Mouse (Mus musculus) heart, postnatal 0 days (tissue): ENCODE measurements around the gene Aldh1l1.

ENCODE experiments used
- CTCF ChIP-seq: IDR thresholded peaks from 2 replicates; pipeline ENCODE4 v1.5.1; 2016; ENCODE audit warnings: antibody characterized with exemption, control low read depth, low read depth
- EP300 ChIP-seq: IDR thresholded peaks from 2 replicates; pipeline ENCODE4 v1.6.1; 2016; ENCODE audit warnings: antibody characterized with exemption, low read depth

DNA sequence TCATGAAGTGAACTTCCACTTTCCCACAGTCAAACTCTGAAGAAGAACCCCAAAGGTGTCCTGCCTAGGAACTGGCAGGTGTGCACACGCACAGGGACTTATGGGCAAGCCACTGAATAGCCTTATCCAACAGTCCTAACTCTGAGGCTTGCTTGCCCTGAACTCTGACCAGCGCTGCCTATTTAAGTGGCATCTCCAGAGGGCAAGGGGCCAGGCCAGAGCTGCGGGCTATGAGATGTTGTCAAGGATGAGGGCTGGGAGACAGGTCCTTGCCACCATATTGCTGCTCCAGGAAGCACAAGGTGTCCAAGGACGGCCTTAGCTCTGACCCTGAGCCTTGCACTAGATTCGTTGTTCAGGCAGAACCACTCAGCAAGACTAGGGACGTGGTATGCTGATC is 17.2 kb upstream of the Aldh1l1 start:
- TF ChIP-seq CTCF: no peak
- TF ChIP-seq EP300: no peak
